Mouse (Mus musculus) ES-Bruce4 (cell line): ENCODE results near the gene Ntrk3.

Source experiments
- CTCF ChIP-seq: IDR thresholded peaks from one replicate; pipeline ENCODE4 v1.8.1; 2011; ENCODE audit warnings: low read depth, low read length
- POLR2A ChIP-seq: IDR thresholded peaks from one replicate; pipeline ENCODE4 v1.8.1; 2011; ENCODE audit warnings: low read length; ENCODE audit not compliant: insufficient read depth

DNA sequence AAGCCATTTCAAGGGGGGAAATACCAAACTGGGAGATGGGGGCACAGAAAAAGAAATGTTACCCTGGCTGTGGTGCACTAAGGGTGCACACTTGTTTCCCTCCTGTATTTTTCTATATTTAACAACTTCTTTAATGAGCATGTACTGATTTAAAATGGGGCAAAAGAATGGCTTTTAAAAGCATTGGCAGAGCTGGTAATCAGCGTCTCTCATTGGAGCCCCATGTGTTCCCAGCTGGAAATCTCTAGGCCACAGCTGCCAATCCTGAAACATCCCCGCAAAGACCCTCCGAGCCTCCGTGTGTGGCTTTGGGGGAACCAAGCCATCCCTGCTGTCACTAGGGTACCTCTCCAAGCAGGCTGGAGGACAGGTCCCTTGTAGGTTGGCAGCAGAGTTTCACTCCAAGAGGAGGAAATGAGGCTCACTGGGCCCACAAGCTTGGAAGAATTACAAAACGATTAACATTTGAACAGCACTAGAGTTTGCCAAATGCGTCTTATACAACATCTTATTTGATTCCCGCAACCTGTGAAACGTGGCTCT is 16.7 kb upstream of the Ntrk3 start:
- TF ChIP-seq POLR2A (no peak), CTCF (no peak)
